Mouse (Mus musculus) kidney, embryonic 14.5 days (tissue): ENCODE data around the gene Gorasp2. TPM values are rescaled to one million over a fixed set of nuclear protein-coding genes. Genes with fewer than 3 reads are reported as not detected.

Experiments used
- ATAC-seq: fragments of 200-750 bp; cut with Nextera tagmentation; 2 replicates; pipeline ENCODE4 v1.8.0; 2017; ENCODE audit warnings: moderate number of reproducible peaks, mild to moderate bottlenecking, moderate TSS enrichment, moderate library complexity; ENCODE audit not compliant: low FRiP score, low TSS enrichment
- H3K27ac ChIP-seq: fragments of 300-500 bp; sonication (generic); 2 replicates; pipeline ENCODE4 v1.5.1; 2014; ENCODE audit warnings: low read depth, mild to moderate bottlenecking, low read length, moderate library complexity, mixed read lengths
- H3K27me3 ChIP-seq: fragments of 300-500 bp; sonication (generic); 2 replicates; pipeline ENCODE4 v1.6.1; 2014; ENCODE audit warnings: mild to moderate bottlenecking, low read length; ENCODE audit not compliant: control insufficient read depth, insufficient read depth
- H3K36me3 ChIP-seq: fragments of 300-500 bp; sonication (generic); 2 replicates; pipeline ENCODE4 v1.6.1; 2014; ENCODE audit warnings: low read length, mixed read lengths; ENCODE audit not compliant: control insufficient read depth, insufficient read depth
- H3K4me1 ChIP-seq: fragments of 300-500 bp; sonication (generic); 2 replicates; pipeline ENCODE4 v1.6.1; 2014; ENCODE audit warnings: low read length, mixed read lengths; ENCODE audit not compliant: control insufficient read depth, insufficient read depth
- H3K4me2 ChIP-seq: fragments of 300-500 bp; sonication (generic); replicated peaks from 2 replicates; pipeline ENCODE4 v1.6.1; 2014; ENCODE audit warnings: low read depth, mild to moderate bottlenecking, low read length
- H3K4me3 ChIP-seq: fragments of 300-500 bp; sonication (generic); 2 replicates; pipeline ENCODE4 v1.5.1; 2014; ENCODE audit warnings: mild to moderate bottlenecking, low read length
- H3K9ac ChIP-seq: fragments of 300-500 bp; sonication (generic); 2 replicates; pipeline ENCODE4 v1.6.1; 2014; ENCODE audit warnings: low read depth, mild to moderate bottlenecking, low read length, moderate library complexity
- H3K9me3 ChIP-seq: fragments of 300-500 bp; sonication (generic); 2 replicates; pipeline ENCODE4 v1.6.1; 2016; ENCODE audit warnings: low read length; ENCODE audit not compliant: control insufficient read depth
- WGBS: fragments of 180-500 bp; shearing (Covaris S2); extraction: QIAGEN DNeasy Blood & Tissue Kit; methylation state at CpG from one replicate; pipeline ENCODE4 v1.1.7; 2014; 5-methylcytosine and 5-hydroxymethylcytosine counted together
- polyA plus RNA-seq: library from polyadenylated mRNA; unstranded; fragments of >200 nt; fragmentation: Nextera tagmentation; extraction: Ambion mirVana; gene quantifications from 2 replicates; pipeline ENCODE4 v1.2.1, GENCODE M21; 2014

Gorasp2 gene
- polyA plus RNA-seq, 1 experiment from 2014 or later: 185 TPM

- H3K9me3 ChIP-seq: no peaks in the 10 kb centered on the region
- no peaks in the 10 kb centered on the region for H3K27me3 ChIP-seq
- H3K4me3 ChIP-seq: no peak overlapping the region
- H3K4me2 ChIP-seq: no peak overlapping the region
- H3K9ac ChIP-seq: no peak overlapping the region
- ATAC-seq: no peak
- no peaks in the 10 kb centered on the region for H3K4me1 ChIP-seq
- H3K36me3 ChIP-seq: no peaks in the 10 kb centered on the region
- no peak overlapping the region for H3K27ac ChIP-seq
- WGBS: 84% methylated on average over 5 of the region's 5 CpGs
These were observed 13.1 kb upstream of the Gorasp2 start for GRCm38 (mm10) chr2:70648271-70648670.

- no peaks in the 10 kb centered on the region for H3K9me3 ChIP-seq
- H3K4me1 ChIP-seq: no peaks in the 10 kb centered on the region
- no peak overlapping the region for H3K9ac ChIP-seq
- H3K36me3 ChIP-seq: no peaks in the 10 kb centered on the region
- ATAC-seq: no peak
- WGBS: 86% methylated on average over 4 of the region's 4 CpGs
- no peak overlapping the region for H3K4me3 ChIP-seq
- no peaks in the 10 kb centered on the region for H3K27me3 ChIP-seq
- no peak overlapping the region for H3K27ac ChIP-seq
- H3K4me2 ChIP-seq: no peak overlapping the region
These were observed 11.9 kb upstream of the Gorasp2 start for GRCm38 (mm10) chr2:70649471-70649870.

- Histone ChIP-seq H3K27me3 (no peaks in the 10 kb centered on the region), H3K9ac (no peak overlapping the region), H3K4me2 (no peak overlapping the region), H3K36me3 (no peaks in the 10 kb centered on the region), H3K4me3 (no peak overlapping the region), H3K4me1 (no peaks in the 10 kb centered on the region), H3K9me3 (no peaks in the 10 kb centered on the region), H3K27ac (no peak overlapping the region)
- 60% methylated on average over 6 of the region's 6 CpGs for WGBS
- no peak for ATAC-seq
These were observed 9.6 kb upstream of the Gorasp2 start for GRCm38 (mm10) chr2:70651820-70652219.

GRCm38 (mm10) chr2:70657083-70657482 is 4.3 kb upstream of the Gorasp2 start:
- no peak overlapping the region for H3K9ac ChIP-seq
- no peaks in the 10 kb centered on the region for H3K36me3 ChIP-seq
- H3K27me3 ChIP-seq: no peaks in the 10 kb centered on the region
- H3K9me3 ChIP-seq: no peaks in the 10 kb centered on the region
- no peak overlapping the region for H3K4me3 ChIP-seq
- no peak overlapping the region for H3K27ac ChIP-seq
- no peaks in the 10 kb centered on the region for H3K4me1 ChIP-seq
- 70% methylated on average over 7 of the region's 7 CpGs for WGBS
- no peak for ATAC-seq
- H3K4me2 ChIP-seq: no peak overlapping the region

- Histone ChIP-seq H3K27me3 (no peaks in the 10 kb centered on the region), H3K9me3 (no peaks in the 10 kb centered on the region), H3K4me1 (peaks cover 13% of the 10 kb centered on the region), H3K4me2 (peak within 1 kb of the TSS; percentile 73), H3K36me3 (no peaks in the 10 kb centered on the region), H3K9ac (peak within 1 kb of the TSS; percentile 95), H3K4me3 (peak within 1 kb of the TSS; percentile 95), H3K27ac (peak within 1 kb of the TSS; percentile 86)
- WGBS: under 1% methylated on average over 52 of the region's 54 CpGs
- ATAC-seq: peak; percentile 82
These were observed 529 bp downstream of the Gorasp2 start, which contains the start of gene Gm26558 for GRCm38 (mm10) chr2:70661715-70662495. Gene Gm26558 (minus strand): TSS chr2:70662108.

GRCm38 (mm10) chr2:70663764-70664163 is 2.4 kb downstream of the Gorasp2 start:
- Histone ChIP-seq H3K4me2 (no peak overlapping the region), H3K9ac (no peak overlapping the region), H3K36me3 (no peaks in the 10 kb centered on the region), H3K4me3 (no peak overlapping the region), H3K4me1 (peaks cover 13% of the 10 kb centered on the region), H3K9me3 (no peaks in the 10 kb centered on the region), H3K27ac (no peak overlapping the region), H3K27me3 (no peaks in the 10 kb centered on the region)
- WGBS: 78% methylated on average over 5 of the region's 5 CpGs
- no peak for ATAC-seq

GRCm38 (mm10) chr2:70667016-70667415 is 5.6 kb downstream of the Gorasp2 start:
- peaks cover 13% of the 10 kb centered on the region for H3K4me1 ChIP-seq
- no peak for ATAC-seq
- H3K9ac ChIP-seq: no peak overlapping the region

GRCm38 (mm10) chr2:70669241-70669640 is 7.9 kb downstream of the Gorasp2 start:
- no peak for ATAC-seq
- WGBS: 86% methylated on average over 2 of the region's 2 CpGs

More at GRCm38 (mm10) chr2:70667016-70667415, 5.6 kb downstream of the Gorasp2 start:
- Histone ChIP-seq H3K27me3 (no peaks in the 10 kb centered on the region), H3K4me3 (no peak overlapping the region), H3K9me3 (no peaks in the 10 kb centered on the region), H3K4me2 (no peak overlapping the region), H3K27ac (no peak overlapping the region), H3K36me3 (no peaks in the 10 kb centered on the region)
- WGBS: 91% methylated on average over 7 of the region's 7 CpGs

GRCm38 (mm10) chr2:70669896-70670295 is 8.5 kb downstream of the Gorasp2 start:
- Histone ChIP-seq H3K9ac (no peak overlapping the region), H3K36me3 (0 out of 2 replicates have a peak, but pooled peaks cover 2% of the 10 kb centered on the region), H3K27me3 (no peaks in the 10 kb centered on the region), H3K4me1 (no peaks in the 10 kb centered on the region), H3K4me2 (no peak overlapping the region), H3K27ac (no peak overlapping the region), H3K9me3 (no peaks in the 10 kb centered on the region), H3K4me3 (no peak overlapping the region)
- ATAC-seq: no peak
- 68% methylated on average over 2 of the region's 2 CpGs for WGBS

More at GRCm38 (mm10) chr2:70669241-70669640, 7.9 kb downstream of the Gorasp2 start:
- no peaks in the 10 kb centered on the region for H3K9me3 ChIP-seq
- H3K27me3 ChIP-seq: no peaks in the 10 kb centered on the region
- no peak overlapping the region for H3K4me3 ChIP-seq
- no peak overlapping the region for H3K9ac ChIP-seq
- H3K27ac ChIP-seq: no peak overlapping the region
- no peak overlapping the region for H3K4me2 ChIP-seq
- 0 out of 2 replicates have a peak, but pooled peaks cover under 1% of the 10 kb centered on the region for H3K36me3 ChIP-seq
- no peaks in the 10 kb centered on the region for H3K4me1 ChIP-seq
